Mouse (Mus musculus): ENCODE measurements around the gene Gabrg2. TPM values are rescaled to one million over a fixed set of nuclear protein-coding genes. Genes with fewer than 3 reads are reported as not detected.

Gabrg2 gene
- polyA plus RNA-seq, 1 experiment = not detected

GRCm38 (mm10) chr11:41951898-41952297, 48.8 kb downstream of the Gabrg2 start:
- Histone ChIP-seq H3K4me3 (ENCODE audit: extremely low read depth, insufficient read depth, insufficient read length) (no peak overlapping the region), H3K36me3 (ENCODE audit: control insufficient read depth, insufficient read depth, low read length) (no peaks in the 10 kb centered on the region), H3K27me3 (ENCODE audit: control insufficient read depth, insufficient read depth, low read length) (no peaks in the 10 kb centered on the region), H3K27ac (ENCODE audit: insufficient read depth, low read length) (no peak overlapping the region), H3K4me1 (ENCODE audit: control insufficient read depth, insufficient read depth, insufficient read length) (no peaks in the 10 kb centered on the region)
- no peak for DNase-seq (ENCODE audit: low read depth in 1 of 2, low spot score in 2 of 2)
- TF ChIP-seq POLR2A (IDR thresholded peaks at IDR 0.05; ENCODE audit: low read depth, low read length) (no peak), CTCF (IDR thresholded peaks at IDR 0.05; ENCODE audit: extremely low read depth, insufficient read depth, insufficient read length, insufficient replicate concordance) (no peak)
- 45% methylated on average over 3 of the region's 3 CpGs for WGBS

- Histone ChIP-seq H3K27me3 (ENCODE audit: control insufficient read depth, insufficient read depth, low read length) (no peaks in the 10 kb centered on the region), H3K27ac (ENCODE audit: insufficient read depth, low read length) (no peak overlapping the region), H3K36me3 (ENCODE audit: control insufficient read depth, insufficient read depth, low read length) (no peaks in the 10 kb centered on the region), H3K4me3 (ENCODE audit: extremely low read depth, insufficient read depth, insufficient read length) (no peak overlapping the region), H3K4me1 (ENCODE audit: control insufficient read depth, insufficient read depth, insufficient read length) (no peaks in the 10 kb centered on the region)
- no peak for DNase-seq (ENCODE audit: low read depth in 1 of 2, low spot score in 2 of 2)
- TF ChIP-seq POLR2A (IDR thresholded peaks at IDR 0.05; ENCODE audit: low read depth, low read length) = no peak
- TF ChIP-seq CTCF (IDR thresholded peaks at IDR 0.05; ENCODE audit: extremely low read depth, insufficient read depth, insufficient read length, insufficient replicate concordance) = no peak
- WGBS = 89% methylated on average over 5 of the region's 5 CpGs
Measured at GRCm38 (mm10) chr11:41945471-41945870, 55.2 kb downstream of the Gabrg2 start.

- no peak for TF ChIP-seq CTCF (IDR thresholded peaks at IDR 0.05; ENCODE audit: extremely low read depth, insufficient read depth, insufficient read length, insufficient replicate concordance)
- TF ChIP-seq POLR2A (IDR thresholded peaks at IDR 0.05; ENCODE audit: low read depth, low read length) = no peak
- Histone ChIP-seq H3K27ac (ENCODE audit: insufficient read depth, low read length) (no peak overlapping the region), H3K4me1 (ENCODE audit: control insufficient read depth, insufficient read depth, insufficient read length) (no peaks in the 10 kb centered on the region), H3K36me3 (ENCODE audit: control insufficient read depth, insufficient read depth, low read length) (no peaks in the 10 kb centered on the region), H3K4me3 (ENCODE audit: extremely low read depth, insufficient read depth, insufficient read length) (no peak overlapping the region), H3K27me3 (ENCODE audit: control insufficient read depth, insufficient read depth, low read length) (no peaks in the 10 kb centered on the region)
- DNase-seq (ENCODE audit: low read depth in 1 of 2, low spot score in 2 of 2) = no peak
- WGBS = 70% methylated on average over 2 of the region's 2 CpGs
Measured at GRCm38 (mm10) chr11:41937979-41938378, 62.7 kb downstream of the Gabrg2 start.

GRCm38 (mm10) chr11:41918864-41919263, 81.8 kb downstream of the Gabrg2 start:
- H3K4me1 ChIP-seq (ENCODE audit: control insufficient read depth, insufficient read depth, insufficient read length) = no peaks in the 10 kb centered on the region
- no peak overlapping the region for H3K27ac ChIP-seq (ENCODE audit: insufficient read depth, low read length)
- no peaks in the 10 kb centered on the region for H3K36me3 ChIP-seq (ENCODE audit: control insufficient read depth, insufficient read depth, low read length)
- no peak for TF ChIP-seq POLR2A (IDR thresholded peaks at IDR 0.05; ENCODE audit: low read depth, low read length)
- no peak for DNase-seq (ENCODE audit: low read depth in 1 of 2, low spot score in 2 of 2)
- H3K4me3 ChIP-seq (ENCODE audit: extremely low read depth, insufficient read depth, insufficient read length) = no peak overlapping the region
- H3K27me3 ChIP-seq (ENCODE audit: control insufficient read depth, insufficient read depth, low read length) = no peaks in the 10 kb centered on the region

- Histone ChIP-seq H3K27me3 (ENCODE audit: control insufficient read depth, insufficient read depth, low read length) (no peaks in the 10 kb centered on the region), H3K36me3 (ENCODE audit: control insufficient read depth, insufficient read depth, low read length) (no peaks in the 10 kb centered on the region), H3K4me3 (ENCODE audit: extremely low read depth, insufficient read depth, insufficient read length) (no peak overlapping the region), H3K27ac (ENCODE audit: insufficient read depth, low read length) (no peak overlapping the region), H3K4me1 (ENCODE audit: control insufficient read depth, insufficient read depth, insufficient read length) (no peaks in the 10 kb centered on the region)
- DNase-seq (ENCODE audit: low read depth in 1 of 2, low spot score in 2 of 2) = no peak
- 76% methylated on average over 6 of the region's 6 CpGs for WGBS
- no peak for TF ChIP-seq CTCF (IDR thresholded peaks at IDR 0.05; ENCODE audit: extremely low read depth, insufficient read depth, insufficient read length, insufficient replicate concordance)
- no peak for TF ChIP-seq POLR2A (IDR thresholded peaks at IDR 0.05; ENCODE audit: low read depth, low read length)
Measured at GRCm38 (mm10) chr11:41914066-41914465, 86.6 kb downstream of the Gabrg2 start.

- Histone ChIP-seq H3K36me3 (ENCODE audit: control insufficient read depth, insufficient read depth, low read length) (no peaks in the 10 kb centered on the region), H3K4me3 (ENCODE audit: extremely low read depth, insufficient read depth, insufficient read length) (no peak overlapping the region), H3K4me1 (ENCODE audit: control insufficient read depth, insufficient read depth, insufficient read length) (no peaks in the 10 kb centered on the region), H3K27me3 (ENCODE audit: control insufficient read depth, insufficient read depth, low read length) (no peaks in the 10 kb centered on the region), H3K27ac (ENCODE audit: insufficient read depth, low read length) (no peak overlapping the region)
- no peak for TF ChIP-seq CTCF (IDR thresholded peaks at IDR 0.05; ENCODE audit: extremely low read depth, insufficient read depth, insufficient read length, insufficient replicate concordance)
- no peak for TF ChIP-seq POLR2A (IDR thresholded peaks at IDR 0.05; ENCODE audit: low read depth, low read length)
- 86% methylated on average over 2 of the region's 2 CpGs for WGBS
- no peak for DNase-seq (ENCODE audit: low read depth in 1 of 2, low spot score in 2 of 2)
Measured at GRCm38 (mm10) chr11:41903661-41904060, 97.0 kb downstream of the Gabrg2 start.

Other genes starting within 250 kb of the Gabrg2 start
- gene Gabra1, start 182.1 kb upstream of the Gabrg2 start, polyA plus RNA-seq (2012; rRNA removed) = not detected in 2 replicates